Mouse (Mus musculus): Measurements from ENCODE around the gene Rfx3. TPM values are rescaled to one million over a fixed set of nuclear protein-coding genes. Genes with fewer than 3 reads are reported as not detected.
A peak's percentile ranks its signal among the peaks of the same experiment; 100 is the strongest.

The Rfx3 gene
- 2.1 and 2.6 TPM in 2 replicates for total RNA-seq (2014; rRNA removed)
- 0.55 and 0.70 TPM in 2 replicates for polyA plus RNA-seq (2012; rRNA removed)

DNA sequence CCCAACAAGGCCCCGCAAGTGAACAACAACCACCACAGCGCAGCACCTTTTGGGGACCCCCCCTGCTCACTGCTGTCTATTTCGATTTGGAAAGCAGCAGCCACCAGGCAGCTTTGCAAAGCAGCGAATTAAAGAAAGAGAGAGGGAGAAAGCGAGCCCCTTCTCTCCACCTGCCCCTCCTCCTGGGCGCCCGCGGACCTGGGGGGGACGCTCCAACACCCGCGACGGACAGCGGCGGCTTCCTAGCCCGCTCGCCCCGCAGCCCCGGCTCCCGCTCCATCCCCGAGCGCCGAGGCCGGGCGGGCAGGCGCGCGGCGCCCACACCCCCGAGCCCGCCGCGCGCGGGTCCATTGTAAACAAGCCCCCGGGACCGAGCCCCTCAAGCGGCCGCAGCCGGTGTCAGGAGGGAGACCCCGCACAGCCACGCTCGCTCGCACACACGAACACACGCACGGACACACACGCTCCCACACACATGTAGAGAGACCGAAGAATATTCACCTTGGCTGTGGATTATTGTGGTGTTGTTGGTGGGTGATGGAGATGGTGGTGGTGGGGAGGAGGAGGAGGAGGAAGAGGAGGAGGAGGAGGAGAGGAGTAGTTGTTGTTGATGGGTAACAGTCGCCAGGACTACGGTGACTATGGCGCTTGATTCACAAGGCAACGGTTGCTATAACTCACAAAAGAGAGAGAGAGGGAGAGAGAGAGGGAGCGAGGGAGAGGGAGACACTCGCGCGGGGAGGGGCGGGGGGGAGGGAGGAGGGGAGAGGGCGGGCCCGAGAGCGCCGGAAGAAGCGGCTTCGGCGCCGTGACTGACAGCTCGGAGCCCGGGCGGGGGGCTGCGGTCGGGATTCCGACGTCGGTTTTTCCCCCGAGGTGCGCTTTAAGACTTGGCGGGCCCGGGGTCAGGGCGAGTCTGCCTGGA is at the start of gene Rfx3:
TSS of gene Rfx3 (minus strand) at position 696 of the 925 bp plus-strand sequence.
- Histone ChIP-seq H3K27ac (replicated peaks; ENCODE audit: insufficient read depth, low read depth, low read length) (peak within 1 kb of the TSS; percentile 100), H3K4me1 (ENCODE audit: control insufficient read depth, insufficient read depth, low read length) (peaks cover 3% of the 10 kb centered on the region; the same call in 1 of the 2 replicates), H3K36me3 (ENCODE audit: control insufficient read depth, insufficient read depth, low read length) (no peaks in the 10 kb centered on the region), H3K79me2 (ENCODE audit: control insufficient read depth, insufficient read depth, low read length) (no peaks in the 10 kb centered on the region), H3K9ac (ENCODE audit: low read depth, low read length) (peak within 1 kb of the TSS; percentile 98), H3K27me3 (ENCODE audit: control insufficient read depth, insufficient read depth, low read length) (no peaks in the 10 kb centered on the region), H3K4me3 (ENCODE audit: insufficient read depth, low read depth, low read length) (peak within 1 kb of the TSS; percentile 97)
- peak; percentile 69 for DNase-seq (ENCODE audit: extremely low read depth, low read depth, low spot score)
- WGBS = under 1% methylated on average over 73 of the region's 78 CpGs
- TF ChIP-seq POLR2A (IDR thresholded peaks at IDR 0.05; ENCODE audit: extremely low read depth, insufficient read depth, low read length) (no peak), CTCF (IDR thresholded peaks at IDR 0.05; ENCODE audit: low read depth, low read length) (no peak)

DNA sequence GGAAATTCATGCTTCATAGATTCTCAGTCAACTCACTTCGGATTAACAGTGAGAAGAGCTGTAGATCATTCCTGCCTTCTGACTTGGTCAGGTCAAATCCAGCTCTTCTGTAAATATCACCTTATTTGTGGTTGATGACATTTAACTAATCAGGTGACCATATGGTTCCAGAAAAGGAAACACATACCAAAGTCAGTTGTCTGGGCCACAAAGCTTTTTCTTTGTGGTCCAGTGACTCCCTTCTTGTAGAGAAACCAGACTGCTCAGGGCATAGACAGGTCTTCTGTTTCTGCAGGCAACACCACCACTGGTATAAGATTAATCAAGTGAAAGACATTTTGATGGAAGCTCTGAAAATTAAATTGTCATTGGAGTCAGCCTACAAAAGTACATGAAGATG is 41.1 kb upstream of the Rfx3 start:
- Histone ChIP-seq H3K9ac (ENCODE audit: low read depth, low read length) (no peak overlapping the region), H3K27ac (replicated peaks; ENCODE audit: insufficient read depth, low read depth, low read length) (no peak overlapping the region), H3K4me1 (ENCODE audit: control insufficient read depth, insufficient read depth, low read length) (no peaks in the 10 kb centered on the region), H3K36me3 (ENCODE audit: control insufficient read depth, insufficient read depth, low read length) (no peaks in the 10 kb centered on the region), H3K27me3 (ENCODE audit: control insufficient read depth, insufficient read depth, low read length) (no peaks in the 10 kb centered on the region), H3K79me2 (ENCODE audit: control insufficient read depth, insufficient read depth, low read length) (no peaks in the 10 kb centered on the region), H3K4me3 (ENCODE audit: insufficient read depth, low read depth, low read length) (no peak overlapping the region)
- WGBS = 81% methylated on average over 1 of the region's 1 CpGs
- DNase-seq (ENCODE audit: extremely low read depth, low read depth, low spot score) = no peak
- TF ChIP-seq CTCF (IDR thresholded peaks at IDR 0.05; ENCODE audit: low read depth, low read length) = no peak
- TF ChIP-seq POLR2A (IDR thresholded peaks at IDR 0.05; ENCODE audit: extremely low read depth, insufficient read depth, low read length) = no peak

DNA sequence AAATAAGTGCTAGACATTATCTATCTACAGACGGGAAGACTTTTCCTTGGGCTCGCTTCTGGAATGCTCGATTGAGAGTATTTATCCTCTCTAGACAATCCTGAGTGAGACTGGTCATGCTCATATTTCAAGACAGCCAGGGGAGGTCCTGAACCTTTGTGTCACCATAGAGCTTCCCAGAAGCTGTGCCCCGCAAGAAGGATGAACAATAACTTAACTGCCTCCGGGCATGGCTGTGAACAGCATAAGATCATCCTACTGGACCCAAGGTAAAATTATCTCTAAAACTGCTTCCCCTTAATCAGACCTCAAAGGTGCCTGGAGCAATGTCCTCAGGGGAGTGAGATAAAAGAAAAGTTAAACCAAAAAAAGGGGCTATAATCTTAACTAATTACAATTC is 40.6 kb upstream of the Rfx3 start:
- Histone ChIP-seq H3K27ac (replicated peaks; ENCODE audit: insufficient read depth, low read depth, low read length) (no peak overlapping the region), H3K9ac (ENCODE audit: low read depth, low read length) (no peak overlapping the region), H3K36me3 (ENCODE audit: control insufficient read depth, insufficient read depth, low read length) (no peaks in the 10 kb centered on the region), H3K27me3 (ENCODE audit: control insufficient read depth, insufficient read depth, low read length) (no peaks in the 10 kb centered on the region), H3K79me2 (ENCODE audit: control insufficient read depth, insufficient read depth, low read length) (no peaks in the 10 kb centered on the region), H3K4me1 (ENCODE audit: control insufficient read depth, insufficient read depth, low read length) (no peaks in the 10 kb centered on the region), H3K4me3 (ENCODE audit: insufficient read depth, low read depth, low read length) (no peak overlapping the region)
- no peak for DNase-seq (ENCODE audit: extremely low read depth, low read depth, low spot score)
- 84% methylated on average over 5 of the region's 5 CpGs for WGBS
- TF ChIP-seq POLR2A (IDR thresholded peaks at IDR 0.05; ENCODE audit: extremely low read depth, insufficient read depth, low read length) (no peak), CTCF (IDR thresholded peaks at IDR 0.05; ENCODE audit: low read depth, low read length) (no peak)

DNA sequence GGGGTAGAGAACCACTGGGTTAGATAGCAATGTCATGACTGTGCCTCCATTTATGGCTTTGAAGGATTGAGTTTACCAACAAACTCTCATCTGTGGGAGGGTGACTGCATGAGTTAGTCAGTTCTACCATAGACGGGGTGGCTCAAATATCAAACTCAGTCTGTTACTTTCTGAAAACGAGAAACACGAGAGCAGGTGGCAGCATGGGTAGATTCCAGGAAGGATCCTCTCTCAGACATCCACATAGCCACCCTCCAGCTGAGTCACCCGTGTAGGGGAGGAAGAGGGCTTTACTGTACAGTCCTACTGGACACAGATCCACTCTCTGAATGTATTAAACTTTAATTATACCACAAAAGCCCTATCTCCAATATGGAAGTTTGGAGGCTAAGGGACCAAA is 38.3 kb upstream of the Rfx3 start:
- Histone ChIP-seq H3K27ac (replicated peaks; ENCODE audit: insufficient read depth, low read depth, low read length) (no peak overlapping the region), H3K79me2 (ENCODE audit: control insufficient read depth, insufficient read depth, low read length) (no peaks in the 10 kb centered on the region), H3K9ac (ENCODE audit: low read depth, low read length) (no peak overlapping the region), H3K4me1 (ENCODE audit: control insufficient read depth, insufficient read depth, low read length) (no peaks in the 10 kb centered on the region), H3K36me3 (ENCODE audit: control insufficient read depth, insufficient read depth, low read length) (no peaks in the 10 kb centered on the region), H3K27me3 (ENCODE audit: control insufficient read depth, insufficient read depth, low read length) (no peaks in the 10 kb centered on the region), H3K4me3 (ENCODE audit: insufficient read depth, low read depth, low read length) (no peak overlapping the region)
- WGBS = 86% methylated on average over 4 of the region's 4 CpGs
- DNase-seq (ENCODE audit: extremely low read depth, low read depth, low spot score) = no peak
- no peak for TF ChIP-seq POLR2A (IDR thresholded peaks at IDR 0.05; ENCODE audit: extremely low read depth, insufficient read depth, low read length)
- no peak for TF ChIP-seq CTCF (IDR thresholded peaks at IDR 0.05; ENCODE audit: low read depth, low read length)

DNA sequence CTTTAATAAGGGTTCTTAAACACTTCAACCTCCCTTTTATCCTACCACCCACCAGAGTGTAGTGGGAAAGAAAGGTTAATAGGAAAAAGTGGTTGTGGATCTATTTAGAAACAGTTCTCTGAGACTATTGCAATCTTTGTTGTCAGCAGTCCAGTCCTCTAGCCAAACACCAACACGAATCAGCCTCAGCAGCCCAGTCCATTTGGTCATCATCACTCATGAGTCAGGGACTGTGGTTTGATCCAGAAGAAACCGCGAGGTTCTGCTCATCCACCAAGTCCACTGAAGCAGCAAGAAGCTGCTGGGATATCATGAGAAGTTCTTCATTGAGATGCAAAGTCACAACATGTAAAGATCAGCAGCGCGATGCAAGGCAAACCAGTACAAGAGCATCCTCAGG is 35.8 kb upstream of the Rfx3 start:
- no peaks in the 10 kb centered on the region for H3K79me2 ChIP-seq (ENCODE audit: control insufficient read depth, insufficient read depth, low read length)
- H3K4me3 ChIP-seq (ENCODE audit: insufficient read depth, low read depth, low read length) = no peak overlapping the region
- H3K4me1 ChIP-seq (ENCODE audit: control insufficient read depth, insufficient read depth, low read length) = no peaks in the 10 kb centered on the region
- 81% methylated on average over 5 of the region's 5 CpGs for WGBS
- H3K9ac ChIP-seq (ENCODE audit: low read depth, low read length) = no peak overlapping the region
- no peak overlapping the region for H3K27ac ChIP-seq (replicated peaks; ENCODE audit: insufficient read depth, low read depth, low read length)
- TF ChIP-seq POLR2A (IDR thresholded peaks at IDR 0.05; ENCODE audit: extremely low read depth, insufficient read depth, low read length) (no peak), CTCF (IDR thresholded peaks at IDR 0.05; ENCODE audit: low read depth, low read length) (no peak)
- no peaks in the 10 kb centered on the region for H3K27me3 ChIP-seq (ENCODE audit: control insufficient read depth, insufficient read depth, low read length)
- no peak for DNase-seq (ENCODE audit: extremely low read depth, low read depth, low spot score)
- no peaks in the 10 kb centered on the region for H3K36me3 ChIP-seq (ENCODE audit: control insufficient read depth, insufficient read depth, low read length)

DNA sequence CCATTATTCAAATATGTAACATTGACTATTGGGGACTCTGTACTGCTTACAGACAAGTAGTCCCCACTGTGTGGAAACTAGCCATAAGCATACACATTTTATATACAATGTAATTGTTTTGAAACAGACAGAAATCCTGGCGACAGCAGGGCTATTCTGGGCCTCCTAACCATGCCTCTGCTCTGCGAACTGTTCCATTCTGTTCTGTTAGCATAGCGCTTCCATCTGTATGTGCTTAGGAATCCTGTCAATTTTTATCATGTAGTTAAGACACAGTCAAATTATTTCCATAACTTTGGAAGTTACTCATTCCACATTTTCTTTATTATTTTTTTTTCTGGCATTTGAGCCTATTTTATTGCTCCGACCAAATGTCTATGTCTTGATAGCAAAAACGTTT is 34.0 kb upstream of the Rfx3 start:
- H3K9ac ChIP-seq (ENCODE audit: low read depth, low read length) = no peak overlapping the region
- DNase-seq (ENCODE audit: extremely low read depth, low read depth, low spot score) = no peak
- WGBS = 79% methylated on average over 5 of the region's 5 CpGs
- no peaks in the 10 kb centered on the region for H3K4me1 ChIP-seq (ENCODE audit: control insufficient read depth, insufficient read depth, low read length)
- H3K36me3 ChIP-seq (ENCODE audit: control insufficient read depth, insufficient read depth, low read length) = no peaks in the 10 kb centered on the region
- TF ChIP-seq CTCF (IDR thresholded peaks at IDR 0.05; ENCODE audit: low read depth, low read length) (no peak), POLR2A (IDR thresholded peaks at IDR 0.05; ENCODE audit: extremely low read depth, insufficient read depth, low read length) (no peak)
- H3K79me2 ChIP-seq (ENCODE audit: control insufficient read depth, insufficient read depth, low read length) = no peaks in the 10 kb centered on the region
- no peaks in the 10 kb centered on the region for H3K27me3 ChIP-seq (ENCODE audit: control insufficient read depth, insufficient read depth, low read length)
- H3K4me3 ChIP-seq (ENCODE audit: insufficient read depth, low read depth, low read length) = no peak overlapping the region
- no peak overlapping the region for H3K27ac ChIP-seq (replicated peaks; ENCODE audit: insufficient read depth, low read depth, low read length)

Data from liver, adult 2 months (tissue).